Mouse (Mus musculus) cerebellum, postnatal 25 days (tissue): ENCODE measurements around the gene Olfr1393.

Experiments used
- DNase-seq, 2 experiments: peaks; one replicate each; pipeline ENCODE4 v3.0.0; 2021; ENCODE audit warnings: mixed read lengths in 2 of 2

Gene Olfr1393

GRCm38 (mm10) chr11:49278222-49278621 is at the start of gene Olfr1393:
Olfr1393 (plus strand) TSS chr11:49278304.
- no peak for DNase-seq

GRCm38 (mm10) chr11:49232781-49233180 is 45.3 kb upstream of the Olfr1393 start:
- no peak for DNase-seq

DNA sequence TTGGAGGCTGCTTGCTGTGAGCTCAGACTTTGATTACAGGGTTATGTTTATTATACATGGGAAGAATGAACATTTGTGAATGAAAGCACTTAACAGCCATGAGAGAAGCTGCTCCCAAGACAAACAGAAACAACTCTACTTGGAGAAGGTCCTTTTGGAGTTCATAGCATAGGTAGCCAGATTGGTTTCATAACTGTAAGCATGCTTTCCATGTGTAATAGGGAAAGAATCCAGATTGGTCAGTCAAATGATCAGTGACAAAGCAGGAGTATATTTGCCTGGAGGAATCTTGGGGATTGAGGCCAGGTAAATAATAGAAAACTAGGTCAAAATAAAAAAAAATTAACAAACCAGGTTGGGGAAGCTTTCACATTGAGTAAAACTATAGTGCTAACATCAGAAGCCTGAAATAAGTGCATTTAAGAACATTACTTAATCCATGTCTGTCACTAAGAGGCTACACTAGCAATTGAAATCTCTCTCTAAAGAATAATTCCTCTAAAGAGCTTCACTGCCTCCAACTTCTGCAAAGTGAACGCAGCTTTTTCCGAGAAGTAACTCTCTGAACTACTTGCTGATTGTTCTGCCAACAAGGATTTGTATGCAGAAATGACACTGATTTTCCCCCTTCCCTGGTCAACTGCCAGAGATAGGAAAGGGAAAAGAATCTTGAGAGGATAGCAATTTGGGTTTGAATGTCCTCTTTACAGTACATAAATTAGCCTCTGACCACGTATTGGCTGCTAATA is 42.5 kb upstream of the Olfr1393 start:
- no peak for DNase-seq

DNA sequence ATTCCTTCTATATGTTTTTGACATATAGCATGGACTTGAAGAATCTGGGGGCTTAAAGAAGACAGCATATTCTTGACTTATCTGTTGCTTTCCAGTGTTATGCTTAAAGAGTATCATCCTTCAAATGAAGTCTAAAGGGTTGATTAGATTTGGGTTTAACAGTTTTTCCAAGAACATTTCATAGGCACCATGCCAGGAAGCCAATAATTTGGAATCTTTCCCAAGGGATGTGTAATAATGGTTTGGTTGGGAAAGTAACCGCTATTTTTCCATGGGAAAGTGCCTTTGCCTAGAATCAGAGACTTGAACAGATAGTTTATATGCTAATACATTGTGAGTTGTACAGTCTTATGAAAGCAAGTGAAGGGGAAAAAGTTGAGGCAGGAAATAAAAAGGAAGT is 41.2 kb upstream of the Olfr1393 start:
- no peak for DNase-seq

GRCm38 (mm10) chr11:49237532-49237931 is 40.6 kb upstream of the Olfr1393 start:
- no peak for DNase-seq

DNA sequence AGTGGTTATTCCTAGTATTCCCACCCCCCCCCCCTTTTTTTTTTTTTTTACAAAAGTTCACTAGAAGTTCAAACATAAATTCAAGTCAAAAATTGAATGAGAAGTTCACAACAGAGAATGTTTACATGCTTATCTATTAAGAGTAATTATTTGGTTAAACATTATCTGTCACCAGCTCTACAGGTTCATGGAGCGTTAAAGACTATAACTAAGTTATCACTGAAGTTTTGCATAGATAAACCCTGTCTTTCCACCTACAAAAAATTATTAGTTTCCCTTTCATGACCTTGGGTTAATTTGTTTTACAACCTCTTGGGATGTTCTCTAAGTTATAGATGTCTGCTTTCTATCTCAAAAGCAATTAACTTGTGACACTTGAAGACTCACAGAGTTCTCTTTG is 37.8 kb upstream of the Olfr1393 start:
- no peak for DNase-seq

- DNase-seq, result no peak
Observed at GRCm38 (mm10) chr11:49240874-49241273, 37.2 kb upstream of the Olfr1393 start.

DNA sequence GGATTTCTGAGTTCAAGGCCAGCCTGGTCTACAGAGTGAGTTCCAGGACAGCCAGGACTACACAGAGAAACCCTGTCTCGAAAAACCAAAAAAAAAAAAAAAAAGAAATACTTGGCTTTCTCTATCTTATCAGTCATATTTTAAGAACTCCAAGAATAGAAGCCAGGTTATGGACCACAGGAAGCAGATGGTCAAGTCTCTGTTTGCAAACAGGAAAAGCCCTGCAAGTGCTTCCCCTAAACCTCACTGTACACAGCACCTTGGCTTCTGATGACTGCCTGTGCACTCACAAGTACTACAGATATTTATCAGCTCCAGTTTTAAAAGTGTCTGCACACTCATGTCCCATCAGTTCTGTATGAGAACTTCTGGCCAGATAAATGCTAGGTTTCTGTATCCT is 36.6 kb upstream of the Olfr1393 start:
- no peak for DNase-seq

GRCm38 (mm10) chr11:49242944-49243626 is 35.0 kb upstream of the Olfr1393 start:
- no peak for DNase-seq

DNA sequence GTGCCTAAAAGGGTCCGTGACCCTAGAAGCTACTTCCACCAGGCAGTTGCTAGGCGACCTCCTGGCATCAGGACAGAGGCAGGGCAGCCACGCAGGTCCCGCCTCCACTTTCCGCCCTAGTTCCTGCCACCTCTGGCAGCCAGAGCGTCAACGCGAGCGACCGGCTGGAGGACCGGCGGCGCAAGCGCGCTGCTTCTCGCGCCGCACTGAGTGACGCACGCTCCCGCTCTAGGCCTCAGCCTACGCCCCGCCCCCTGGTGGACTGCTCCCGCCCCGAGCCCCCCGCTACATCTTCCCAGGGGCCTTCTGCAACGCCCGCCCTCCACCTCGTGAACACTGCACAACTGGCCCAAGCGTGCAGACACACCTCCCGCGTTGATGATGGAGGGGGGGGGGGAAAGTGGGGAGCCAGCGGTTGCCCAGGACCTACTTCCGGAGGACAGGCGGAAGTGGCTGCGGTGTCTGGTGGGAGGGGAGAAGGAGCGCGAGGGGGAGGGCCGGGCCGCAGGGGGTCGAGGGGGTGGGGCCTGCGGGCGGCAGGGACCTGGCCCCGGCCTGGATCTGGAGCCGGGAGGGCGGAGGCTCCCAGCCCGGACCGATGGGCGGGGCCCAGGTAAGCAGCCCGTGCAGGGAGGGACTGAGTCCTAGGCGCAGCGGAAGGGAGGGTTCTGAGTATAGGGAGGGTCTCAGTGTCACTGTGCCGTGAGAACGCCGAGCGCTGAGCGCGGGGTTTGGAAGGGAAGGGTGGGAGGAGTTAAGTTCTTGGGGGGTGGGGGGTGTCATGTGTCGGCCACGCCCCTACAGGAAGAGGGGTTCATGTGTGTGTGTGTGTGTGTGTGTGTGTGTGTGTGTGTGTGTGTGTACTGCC is 34.1 kb upstream of the Olfr1393 start, which contains the start of gene Mgat1:
TSS of gene Mgat1 (plus strand) at position 465 of the 868 bp plus-strand sequence.
- peak; percentile 92 to 93 for DNase-seq

DNA sequence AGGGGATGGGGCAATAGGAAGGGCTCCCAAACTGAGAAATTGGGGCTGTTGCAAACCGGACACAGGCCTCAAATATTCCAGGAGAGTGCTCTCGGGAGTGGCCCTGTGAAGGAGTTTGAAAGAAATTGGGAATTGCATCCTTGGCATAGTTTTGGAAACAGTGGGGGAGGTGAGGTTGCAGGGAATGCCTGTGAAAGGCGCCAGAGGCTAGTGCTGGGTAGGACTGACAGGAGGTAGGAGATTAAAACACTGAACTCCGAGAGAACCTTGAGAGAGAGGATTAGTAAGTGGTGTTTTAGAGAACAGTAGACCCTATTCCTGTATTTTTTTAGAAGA is 33.5 kb upstream of the Olfr1393 start:
- DNase-seq, result no peak

GRCm38 (mm10) chr11:49245176-49245575 is 32.9 kb upstream of the Olfr1393 start:
- peak in 1 of 2 experiments; percentile 28 for DNase-seq

DNA sequence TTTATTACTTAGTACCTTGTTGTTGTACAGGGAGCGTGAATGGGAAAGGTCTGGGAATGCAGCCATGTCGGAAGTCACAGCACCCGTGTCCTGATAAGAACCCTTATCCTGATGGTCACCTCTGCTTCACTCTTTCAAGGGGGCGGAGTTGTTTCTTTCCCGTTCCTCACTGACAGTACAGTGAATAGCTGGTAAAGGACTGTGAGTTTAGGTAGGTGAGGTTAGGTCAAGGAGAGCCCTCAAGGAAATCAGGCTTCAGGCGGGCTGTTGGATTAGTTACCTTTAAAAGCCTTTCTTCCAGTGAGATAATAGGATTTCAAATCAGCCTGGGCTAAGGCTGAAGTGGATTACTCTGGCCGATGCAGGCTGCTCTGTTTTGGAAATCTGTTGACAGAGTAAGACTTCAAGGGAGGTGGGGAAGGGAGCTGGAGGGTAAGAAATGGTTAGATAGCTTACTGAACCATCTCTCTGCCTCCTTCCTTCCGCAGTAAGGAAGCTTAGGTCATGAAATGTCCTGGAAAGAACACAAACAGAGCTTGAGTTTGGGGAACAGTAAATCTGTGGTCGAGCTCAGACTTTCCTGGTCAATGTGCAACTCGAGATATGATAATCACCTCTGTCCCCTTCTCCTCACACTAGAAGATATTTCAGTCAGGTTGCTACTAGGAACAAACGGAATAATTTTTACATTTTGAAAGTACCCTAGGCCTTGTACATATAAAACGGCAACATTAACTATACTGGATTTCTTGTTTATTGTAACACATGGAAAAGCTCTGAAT is 32.3 kb upstream of the Olfr1393 start:
- no peak for DNase-seq

- no peak for DNase-seq
Observed at GRCm38 (mm10) chr11:49246523-49246922, 31.6 kb upstream of the Olfr1393 start.

DNA sequence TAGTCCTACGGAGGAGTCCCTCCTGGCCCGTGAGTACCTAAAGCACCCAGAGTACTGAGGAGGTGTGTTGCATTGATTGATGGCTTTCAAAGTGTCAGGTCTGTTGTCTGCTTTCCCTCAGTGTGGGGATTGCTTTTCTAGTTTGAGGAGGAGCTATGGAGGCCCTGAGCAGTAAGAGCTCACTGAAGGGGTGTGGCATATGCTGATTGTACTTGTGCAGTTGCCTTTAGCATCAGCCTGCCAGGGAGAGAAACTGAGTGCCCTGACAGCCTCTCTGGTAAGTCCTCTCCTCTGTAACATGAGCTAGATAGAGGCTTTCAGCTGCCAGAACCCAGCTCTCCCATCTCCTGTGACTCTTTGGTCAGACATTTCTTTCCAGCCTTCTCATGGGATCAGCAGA is 30.8 kb upstream of the Olfr1393 start:
- no peak for DNase-seq

DNA sequence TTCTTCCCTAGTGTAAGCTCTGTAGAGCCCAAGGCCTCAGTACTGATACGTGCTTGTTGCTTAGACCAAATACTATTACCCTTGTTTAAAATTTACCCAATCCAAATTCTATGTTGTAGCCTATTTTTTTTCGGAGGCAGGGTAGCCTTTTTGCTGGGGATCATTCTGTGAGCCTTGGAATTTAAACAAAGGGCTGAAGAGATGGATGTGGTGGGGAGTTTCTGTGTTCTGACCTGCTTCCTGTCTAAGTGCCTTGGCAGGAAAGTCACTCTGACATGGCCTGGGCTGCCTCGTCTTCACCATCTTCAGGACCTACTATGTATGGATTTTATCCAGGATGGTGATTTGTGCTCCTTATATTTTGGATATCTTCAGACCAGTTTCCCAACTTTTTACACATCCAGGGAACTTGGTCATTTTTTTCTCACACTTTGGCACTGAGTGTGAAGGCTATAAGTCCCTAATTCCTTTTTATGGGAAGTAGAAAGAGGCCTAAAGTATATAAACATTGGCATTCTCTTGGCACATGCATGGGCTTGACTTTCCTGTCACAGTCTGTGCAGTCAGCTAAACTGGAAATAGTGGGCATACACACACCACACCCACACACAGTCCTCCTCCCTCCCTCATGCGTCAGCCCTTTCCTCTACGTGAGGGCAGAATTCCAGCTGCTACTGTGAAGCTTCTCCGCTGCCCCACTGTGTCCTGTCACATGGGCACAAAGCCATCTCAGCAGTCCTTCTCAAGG is 29.7 kb upstream of the Olfr1393 start:
- peak in 1 of 2 experiments; percentile 23 for DNase-seq

DNA sequence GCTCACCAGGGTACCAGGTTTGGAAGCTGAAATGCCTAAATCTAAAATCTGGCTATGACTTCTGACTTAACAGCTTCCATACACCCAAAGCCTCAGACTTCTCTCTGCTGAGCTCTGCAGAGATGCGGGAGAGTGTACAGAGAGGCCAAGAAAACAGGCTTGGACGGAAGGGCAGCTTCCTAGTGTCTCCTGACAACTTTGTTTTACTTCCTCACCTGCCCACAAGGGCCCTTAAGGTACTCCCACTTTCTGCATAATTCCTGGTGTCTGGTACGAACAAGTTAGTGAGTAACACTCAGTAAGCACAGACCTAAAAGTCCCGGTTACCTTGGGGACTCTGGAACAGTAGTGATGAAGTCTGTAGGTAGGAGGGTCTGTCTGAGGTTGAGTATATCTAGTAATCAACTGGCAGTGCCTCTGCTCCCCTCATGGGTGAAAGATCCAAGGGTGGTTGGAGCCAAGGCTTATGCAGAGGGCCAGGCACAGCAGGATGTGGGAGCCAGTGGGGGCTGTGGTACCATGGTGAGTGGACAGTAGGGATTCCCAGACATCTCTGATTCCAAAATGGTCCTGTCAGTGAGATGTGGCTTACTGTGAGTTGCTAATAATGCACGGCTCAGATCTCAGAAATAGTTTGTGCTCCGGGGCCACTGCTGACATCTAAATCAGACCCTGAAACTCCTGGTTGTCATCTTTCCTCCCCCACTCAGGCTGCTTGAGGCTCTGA is 29.0 kb upstream of the Olfr1393 start:
- DNase-seq, result no peak

GRCm38 (mm10) chr11:49249811-49250421 is 28.2 kb upstream of the Olfr1393 start:
- no peak for DNase-seq

DNA sequence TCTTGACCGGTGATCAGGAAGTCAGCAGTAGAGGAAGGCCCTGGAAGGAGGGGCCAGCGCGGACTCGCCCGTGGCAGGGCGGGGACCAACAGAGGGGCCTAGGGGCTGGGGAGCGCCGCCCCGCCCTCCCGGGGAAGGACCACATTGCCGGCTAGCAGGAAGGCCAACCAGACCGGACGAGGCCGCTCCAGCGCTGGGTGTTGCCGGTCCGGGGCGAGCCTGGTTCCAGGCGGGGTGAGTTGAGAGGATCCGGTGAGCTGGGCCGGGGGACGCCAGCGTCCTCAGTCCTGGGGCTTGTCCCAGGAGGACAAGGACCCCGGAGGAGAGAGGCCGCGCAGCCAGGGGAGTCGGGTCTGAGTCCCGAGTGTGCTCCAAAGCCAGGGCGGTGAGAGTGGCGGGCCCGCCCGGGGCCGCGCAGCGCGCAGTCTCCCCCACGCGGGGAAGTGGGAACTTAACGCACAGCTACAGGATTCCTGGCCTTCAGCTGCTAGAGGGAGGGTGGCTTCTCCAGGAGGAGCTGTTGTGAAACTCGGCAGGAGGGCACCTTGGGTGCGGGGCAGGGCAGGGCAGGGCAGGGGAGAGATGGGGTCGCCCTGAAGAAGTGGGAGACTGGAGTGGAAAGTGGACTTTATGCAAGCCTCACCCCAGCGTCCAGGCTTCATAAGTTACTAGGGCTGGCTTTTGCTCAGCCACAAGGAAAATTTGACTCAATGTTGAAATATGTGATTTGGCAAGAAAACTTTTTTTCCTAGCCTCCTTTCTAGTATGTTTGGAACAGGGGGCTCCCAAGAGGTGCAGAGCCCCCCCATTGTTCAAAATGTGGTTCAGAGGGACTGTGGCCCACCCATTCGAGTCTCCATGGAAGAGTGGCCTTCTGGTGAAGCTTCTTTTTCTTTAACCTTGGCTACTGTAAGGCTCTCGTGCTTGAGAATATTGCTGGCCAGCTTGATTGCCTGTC is 27.4 kb upstream of the Olfr1393 start:
- peak; percentile 63 to 72 for DNase-seq

DNA sequence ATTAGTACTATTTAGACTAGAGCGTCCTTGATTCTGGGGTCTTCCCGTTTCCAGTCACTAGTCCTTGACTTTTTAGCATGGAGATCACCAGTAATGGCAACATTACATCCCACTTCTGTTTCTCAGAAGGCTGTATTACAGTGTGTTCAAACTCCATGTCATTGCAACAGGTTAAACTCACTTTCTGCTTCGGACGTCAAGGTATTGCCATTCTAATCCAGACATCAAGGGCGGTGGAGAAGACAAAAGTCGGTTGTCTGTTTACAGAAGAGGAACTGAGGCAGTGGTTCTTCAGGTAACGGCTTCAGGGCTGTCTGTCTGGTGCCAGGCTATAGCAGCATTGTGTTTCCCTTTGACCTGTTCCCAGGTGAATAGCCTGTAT is 26.7 kb upstream of the Olfr1393 start:
- DNase-seq, result no peak
